Mouse (Mus musculus): ENCODE data around the gene Asb4. TPM values are rescaled to one million over a fixed set of nuclear protein-coding genes. Genes with fewer than 3 reads are reported as not detected.
A peak's percentile ranks its signal among the peaks of the same experiment; 100 is the strongest.

Asb4 gene
- total RNA-seq, 2 experiments from 2014 or later = 0.66 to 0.79 TPM

DNA sequence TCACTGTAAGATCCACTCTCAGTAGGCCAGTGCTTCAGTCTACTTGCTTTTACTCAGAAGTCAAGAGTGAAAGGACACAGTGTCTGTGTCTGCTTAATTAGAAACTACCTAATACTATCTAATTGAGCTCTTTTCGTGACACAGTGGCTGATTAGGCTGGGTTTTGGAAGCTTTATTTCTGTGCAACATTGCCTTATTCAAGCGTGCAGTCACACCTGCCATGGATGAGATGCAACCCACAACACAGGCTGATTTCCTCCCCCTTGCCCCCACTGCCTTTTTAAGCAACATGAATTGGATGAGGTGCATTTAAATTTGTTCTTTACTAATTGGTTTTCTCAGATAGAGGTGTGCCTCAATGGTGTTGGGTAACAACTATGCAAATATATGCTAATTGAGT, 50.7 kb downstream of the Asb4 start:
- intact Hi-C loops (cut with DNase I) = no loop called here
- no peak for DNase-seq (ENCODE audit: low spot score in 2 of 2)

DNA sequence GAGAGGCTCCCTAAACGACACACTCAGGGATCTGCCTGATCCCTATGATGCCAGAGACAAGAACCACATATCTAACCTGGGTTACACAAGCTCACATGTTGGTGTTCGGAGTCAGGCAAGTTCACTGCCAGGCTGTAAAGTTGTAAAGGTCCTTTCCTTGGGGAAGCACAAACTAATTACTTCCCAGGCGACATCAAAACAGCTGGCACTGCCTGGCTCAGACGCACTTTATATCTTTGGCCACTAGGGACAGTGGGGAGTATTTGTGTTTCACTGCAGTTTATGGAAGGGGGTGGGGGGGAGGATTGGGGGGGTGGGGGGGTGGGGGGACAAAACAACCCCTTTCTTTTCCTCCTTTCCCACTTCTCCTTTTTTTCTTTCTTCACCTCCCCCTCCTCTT, 54.6 kb downstream of the Asb4 start:
- intact Hi-C loops (cut with DNase I) = no loop called here
- DNase-seq (ENCODE audit: low spot score in 2 of 2) = peak in 1 of 2 experiments; percentile 17

DNA sequence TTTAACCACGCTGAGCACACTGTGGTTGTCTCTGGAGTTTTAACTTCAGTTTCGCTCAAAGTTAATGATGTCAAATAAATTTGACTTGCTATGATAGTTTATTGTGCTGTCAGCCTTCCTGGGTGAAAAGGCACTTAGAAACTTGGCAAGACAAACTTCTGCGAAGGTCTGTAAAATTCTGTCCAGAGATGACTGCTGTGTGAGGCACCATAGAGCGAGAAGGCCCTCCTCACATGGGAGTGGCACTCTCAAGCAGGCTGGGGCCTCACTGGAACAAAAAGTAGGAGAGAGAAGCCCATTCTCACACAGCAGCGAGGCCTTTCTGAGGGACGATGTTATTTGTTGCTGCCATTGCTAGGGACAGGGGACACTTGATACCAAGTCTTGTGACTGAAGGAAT, 58.0 kb downstream of the Asb4 start:
- intact Hi-C loops (cut with DNase I) = no loop called here

DNA sequence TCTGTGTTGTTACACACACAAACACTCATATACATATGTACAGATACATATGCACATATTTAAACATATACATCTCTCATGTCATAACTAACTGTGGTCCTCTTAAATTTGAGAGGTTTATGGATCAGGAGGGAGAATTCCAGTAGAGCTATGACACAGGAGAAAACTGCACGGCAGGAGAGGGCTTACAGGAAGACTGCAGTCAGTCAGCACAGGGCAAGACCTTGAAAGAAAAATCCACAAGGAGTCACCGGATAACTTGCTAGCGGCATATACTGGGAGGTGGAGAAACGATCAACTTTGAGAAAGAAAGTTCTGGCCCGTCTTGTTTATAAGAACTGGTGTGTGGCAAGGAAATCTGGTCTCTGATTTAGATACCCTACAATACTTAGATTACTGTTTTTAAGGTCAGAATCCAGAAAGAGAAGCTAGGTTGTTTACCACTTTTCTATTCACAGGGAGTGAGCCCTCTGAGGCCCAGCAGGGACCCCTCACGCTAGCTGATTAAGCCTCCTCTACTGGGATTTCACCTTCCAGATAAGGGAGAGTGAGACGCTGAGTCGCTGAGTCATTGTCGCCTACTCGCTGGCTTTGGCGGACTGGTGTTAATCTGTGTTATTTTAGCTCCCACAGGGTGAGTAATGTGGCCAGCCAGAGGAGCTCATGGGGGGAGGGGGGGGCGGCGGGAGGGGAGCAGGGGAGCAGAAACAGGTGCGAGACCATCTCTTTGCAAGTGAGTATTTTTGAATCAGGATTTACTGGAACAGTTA, 59.3 kb downstream of the Asb4 start:
- intact Hi-C loops (cut with DNase I) = no loop called here

More for the DNA sequence above, 58.0 kb downstream of the Asb4 start:
- no peak for DNase-seq (ENCODE audit: low spot score in 2 of 2)

DNA sequence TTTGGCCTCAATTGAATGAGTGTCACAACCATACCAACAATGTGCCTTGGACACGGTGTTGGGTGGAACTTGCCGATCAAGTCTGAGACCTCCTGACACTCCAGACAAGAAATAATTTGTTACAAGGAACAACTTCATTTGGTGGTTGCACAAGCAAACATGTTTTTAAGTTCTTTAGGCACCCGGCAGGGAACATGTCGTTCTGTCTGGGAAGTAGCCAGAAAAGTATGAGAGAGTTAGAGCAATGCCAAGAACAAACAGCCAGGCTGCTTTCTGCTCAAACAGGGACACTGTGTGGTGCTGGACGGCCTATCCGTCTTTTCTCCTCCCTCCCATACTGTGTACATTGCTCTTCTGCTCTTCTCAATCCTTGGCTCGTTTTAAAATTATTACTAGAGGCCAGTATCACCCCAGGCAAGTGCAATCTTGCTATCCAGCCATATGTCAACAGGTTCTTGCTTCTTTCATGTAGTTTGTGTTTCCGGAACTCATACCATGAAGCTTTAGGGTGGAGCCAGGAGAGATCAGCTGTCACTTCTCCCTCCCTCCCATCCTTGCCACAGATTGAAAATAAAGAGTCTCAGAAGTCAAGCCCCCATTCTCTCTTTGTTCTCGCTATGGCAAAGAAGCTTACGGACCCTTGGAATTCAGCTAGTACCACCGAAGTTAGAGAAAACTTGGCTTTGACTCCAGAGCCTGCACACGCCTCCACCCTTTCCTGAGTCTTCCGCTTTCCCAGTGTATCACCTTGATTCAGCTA, 60.1 kb downstream of the Asb4 start:
- intact Hi-C loops (cut with DNase I) = no loop called here
- peak; percentile 32 to 75 for DNase-seq (ENCODE audit: low spot score in 2 of 2)

More for the DNA sequence above, 59.3 kb downstream of the Asb4 start:
- DNase-seq (ENCODE audit: low spot score in 2 of 2) = peak; percentile 31 to 50

DNA sequence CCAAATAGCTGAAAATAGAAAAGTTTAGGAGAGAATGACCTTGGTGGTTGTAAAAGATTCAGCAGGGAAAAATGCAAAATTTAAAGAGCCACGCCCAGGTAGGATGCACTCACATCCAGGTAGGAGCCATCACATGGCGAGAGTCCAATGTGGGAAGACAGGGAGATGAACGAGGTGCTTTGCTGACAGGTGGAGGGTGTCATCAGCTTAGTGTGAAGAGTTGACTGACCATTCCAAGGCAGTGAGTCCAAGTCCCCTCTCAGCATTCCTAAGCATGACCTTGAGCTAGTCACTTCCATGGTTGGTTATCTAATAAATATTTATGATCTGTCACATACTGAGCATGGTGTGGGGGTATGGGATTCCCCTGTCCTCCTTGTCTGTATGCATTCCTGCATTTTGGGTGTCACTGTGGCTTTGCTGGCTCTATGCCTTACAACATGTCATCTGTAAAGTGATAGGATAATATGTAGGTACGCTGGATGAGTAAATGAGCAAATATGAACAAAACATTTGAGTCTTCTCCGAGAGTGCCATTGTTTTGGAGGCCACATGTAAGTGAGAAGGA, 61.2 kb downstream of the Asb4 start:
- DNase-seq (ENCODE audit: low spot score in 2 of 2) = no peak
- intact Hi-C loops (cut with DNase I) = no loop called here

DNA sequence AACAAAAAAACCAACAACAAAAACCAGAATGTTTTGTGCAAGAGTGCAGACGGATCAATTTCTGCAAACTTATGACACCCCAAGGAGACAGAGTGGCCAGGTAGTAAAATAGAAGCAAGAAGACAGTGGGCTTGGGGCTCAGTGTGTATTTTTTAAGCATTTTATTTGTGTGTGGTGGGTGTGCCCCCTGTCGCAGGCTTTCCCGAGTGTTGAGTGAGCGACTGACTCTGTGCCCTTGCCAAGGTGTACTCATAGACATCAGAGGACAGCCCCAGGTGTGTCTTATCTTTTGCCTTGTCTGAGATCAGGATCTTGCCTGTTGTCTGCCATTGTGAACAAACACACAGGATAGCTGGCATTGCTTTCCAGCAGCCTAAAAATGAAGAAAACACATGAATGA, 63.8 kb downstream of the Asb4 start:
- intact Hi-C loops (cut with DNase I) = no loop called here
- no peak for DNase-seq (ENCODE audit: low spot score in 2 of 2)

DNA sequence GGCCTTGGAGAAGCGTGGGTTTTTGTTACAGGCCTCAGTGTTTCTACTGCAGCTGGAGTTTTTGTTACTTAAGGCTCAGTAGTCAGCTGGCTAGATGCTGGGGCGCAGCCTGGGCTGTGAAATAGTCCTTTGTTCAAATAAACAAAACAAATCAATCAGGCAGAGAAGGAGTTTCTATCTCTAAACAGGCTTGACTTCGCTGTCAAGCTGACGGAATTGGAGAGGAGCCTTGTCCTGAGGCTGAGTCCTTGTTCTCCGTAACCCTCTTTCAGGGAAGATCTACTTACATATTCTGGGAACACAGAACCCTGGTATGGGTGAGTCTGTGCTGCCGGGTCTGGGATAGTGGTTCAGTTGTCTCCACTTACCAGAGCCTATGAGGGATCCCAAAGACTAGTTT, 64.4 kb downstream of the Asb4 start:
- intact Hi-C loops (cut with DNase I) = no loop called here
- DNase-seq (ENCODE audit: low spot score in 2 of 2) = no peak

DNA sequence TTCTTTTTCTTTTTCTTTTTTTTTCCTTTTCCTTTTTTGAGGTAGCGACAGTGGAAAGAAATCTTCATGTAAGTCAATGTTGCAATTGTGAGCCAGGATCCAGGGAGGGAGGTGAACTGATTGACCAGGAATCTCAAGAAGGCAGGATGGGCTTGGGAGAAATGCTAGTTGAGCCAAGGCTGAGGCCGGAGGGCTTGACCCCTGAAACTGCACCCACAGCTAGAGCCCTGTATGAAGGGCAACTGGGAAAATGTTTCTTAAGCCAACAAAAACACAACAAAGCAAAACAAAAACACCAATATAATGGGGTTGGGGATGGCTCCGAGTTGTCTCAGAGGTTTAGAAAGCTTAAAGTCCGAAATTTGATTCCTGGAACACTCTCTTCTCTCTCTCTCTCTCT, 65.2 kb downstream of the Asb4 start:
- no peak for DNase-seq (ENCODE audit: low spot score in 2 of 2)
- intact Hi-C loops (cut with DNase I) = no loop called here

DNA sequence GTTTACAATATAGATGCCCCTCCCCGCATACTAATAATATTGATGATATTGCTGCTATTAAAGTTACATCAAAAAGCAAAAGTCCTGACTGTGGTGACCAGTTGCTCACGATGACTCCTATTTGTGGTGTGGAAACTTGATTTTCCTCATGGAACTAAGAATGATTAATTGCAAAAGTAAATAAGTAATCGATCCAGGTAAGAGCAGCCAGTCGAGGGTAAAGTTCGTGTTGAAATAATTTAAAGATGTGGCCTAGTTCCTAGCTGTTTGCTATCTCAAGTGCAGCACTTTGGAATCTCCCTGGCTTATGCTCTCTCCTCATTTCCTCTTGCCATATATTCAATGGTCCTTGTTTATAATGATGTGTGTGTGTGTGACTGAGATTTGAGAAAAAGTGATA, 66.7 kb downstream of the Asb4 start:
- intact Hi-C loops (cut with DNase I) = no loop called here
- DNase-seq (ENCODE audit: low spot score in 2 of 2) = no peak

DNA sequence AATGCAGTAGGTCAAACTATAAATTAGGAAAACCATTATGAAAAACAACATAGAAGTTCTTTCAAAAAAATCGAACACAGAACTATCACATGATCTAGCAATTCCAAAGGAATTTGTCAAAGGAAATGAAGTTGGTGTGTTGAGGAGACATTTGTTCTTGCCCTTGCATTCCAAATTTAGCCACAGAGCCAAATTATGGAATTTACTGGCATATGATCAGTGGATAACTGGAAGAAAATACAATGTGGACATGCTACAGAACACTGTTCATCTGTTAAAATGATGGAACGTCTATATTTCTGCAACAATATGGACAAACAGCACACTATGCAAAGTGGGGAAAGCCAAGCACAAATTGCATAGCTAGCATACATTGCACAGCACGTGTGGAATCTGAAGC, 72.7 kb downstream of the Asb4 start:
- no peak for DNase-seq (ENCODE audit: low spot score in 2 of 2)
- intact Hi-C loops (cut with DNase I) = no loop called here

DNA sequence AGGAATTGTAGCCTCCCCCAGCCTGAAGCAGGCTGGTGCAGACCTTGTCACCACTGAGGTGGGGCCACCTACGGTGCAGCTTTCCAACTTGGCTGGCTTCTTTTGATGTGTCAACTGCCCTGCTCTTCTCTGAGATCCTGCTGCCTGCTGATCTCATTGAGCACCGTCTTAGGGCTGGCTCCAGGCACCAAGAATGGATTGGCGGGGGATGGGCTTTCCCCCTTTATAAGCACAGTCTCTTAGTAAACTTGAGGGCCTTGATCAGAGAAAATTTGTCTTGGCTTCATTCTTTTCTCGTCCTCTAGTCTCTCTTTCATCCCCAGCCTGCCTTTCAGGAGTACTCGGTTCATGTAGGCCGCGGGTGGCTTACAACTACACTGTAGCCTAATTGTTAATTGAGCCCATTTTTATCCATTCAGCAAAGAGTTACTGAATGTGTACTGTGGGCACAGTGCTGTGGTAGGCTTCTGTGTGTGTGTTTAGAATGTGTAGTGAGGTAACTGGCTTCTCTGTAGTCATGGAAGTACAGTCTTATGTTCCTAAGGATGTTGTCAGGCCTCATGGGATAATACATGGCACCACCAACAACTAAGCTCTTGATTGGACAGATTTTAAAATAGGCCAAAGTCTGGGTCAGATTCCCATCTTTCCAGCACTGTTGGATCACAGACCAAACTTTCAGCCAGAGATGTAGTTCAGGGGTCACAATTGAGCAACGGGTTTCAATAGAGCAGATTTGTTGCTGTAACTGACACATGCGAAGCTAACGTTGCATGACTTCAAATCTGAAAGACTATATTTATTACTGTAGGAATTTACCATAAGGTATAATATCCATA, 87.5 kb downstream of the Asb4 start:
- intact Hi-C loops (cut with DNase I) = no loop called here
- peak in 1 of 2 experiments; percentile 22 for DNase-seq (ENCODE audit: low spot score in 2 of 2)

DNA sequence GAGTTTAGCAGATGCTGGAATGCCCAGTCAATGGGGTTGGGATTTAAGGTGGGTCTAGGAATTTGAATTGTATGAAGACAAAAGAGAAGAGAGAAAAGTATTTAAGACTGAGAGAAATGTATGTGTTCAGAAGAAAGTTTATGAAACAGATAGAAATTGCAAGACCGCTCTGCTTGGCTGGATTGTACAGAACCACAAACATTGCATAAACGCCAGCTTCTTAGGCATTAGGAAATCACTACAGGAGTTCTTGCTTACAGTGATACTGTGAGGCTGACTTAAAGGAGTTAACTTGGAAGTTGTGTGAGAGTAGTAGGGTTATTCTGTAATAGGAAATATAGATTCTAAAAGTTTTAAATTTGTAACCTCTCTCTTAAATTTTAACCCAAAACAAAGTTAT, 89.5 kb downstream of the Asb4 start:
- intact Hi-C loops (cut with DNase I) = no loop called here
- DNase-seq (ENCODE audit: low spot score in 2 of 2) = no peak

DNA sequence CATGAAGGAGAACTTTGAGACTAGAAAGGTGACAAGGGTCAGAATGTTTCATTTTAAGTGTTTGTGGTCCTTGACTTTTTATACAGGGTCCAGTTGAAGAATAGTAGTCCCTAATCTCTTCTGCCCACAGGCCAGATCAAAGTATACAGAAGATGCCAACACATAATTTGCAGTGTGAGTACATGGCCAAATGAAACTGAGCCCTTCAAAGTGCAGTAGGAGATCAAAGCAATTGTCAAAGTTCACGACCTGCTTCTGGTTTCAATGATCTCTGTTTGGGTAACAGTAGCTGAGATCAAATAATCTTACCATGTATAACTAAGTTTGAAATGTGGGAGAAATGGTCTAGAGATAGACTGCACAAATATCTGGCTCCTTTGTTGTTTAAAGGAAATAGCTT, 90.8 kb downstream of the Asb4 start:
- no peak for DNase-seq (ENCODE audit: low spot score in 2 of 2)
- intact Hi-C loops (cut with DNase I) = no loop called here

DNA sequence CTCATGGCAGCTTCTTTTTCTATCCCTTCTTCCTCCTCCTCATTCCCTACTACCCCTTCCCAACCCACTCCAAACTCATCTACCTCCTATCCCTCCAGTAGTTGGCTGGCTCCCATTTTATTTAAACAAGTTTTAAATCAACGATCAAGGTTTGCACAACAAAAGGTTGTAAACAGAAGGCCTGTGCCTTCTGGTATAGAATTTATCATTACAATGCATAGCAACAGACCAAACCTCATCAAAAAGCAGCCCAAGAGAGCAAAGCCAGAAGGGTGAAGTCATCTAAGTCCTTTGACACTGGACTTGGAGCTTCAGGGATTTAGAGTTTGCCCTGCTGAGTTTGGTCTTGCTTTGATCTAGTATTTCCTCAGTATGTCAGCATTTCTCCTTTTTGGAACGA, 97.9 kb downstream of the Asb4 start:
- DNase-seq (ENCODE audit: low spot score in 2 of 2) = no peak
- intact Hi-C loops (cut with DNase I) = no loop called here

DNA sequence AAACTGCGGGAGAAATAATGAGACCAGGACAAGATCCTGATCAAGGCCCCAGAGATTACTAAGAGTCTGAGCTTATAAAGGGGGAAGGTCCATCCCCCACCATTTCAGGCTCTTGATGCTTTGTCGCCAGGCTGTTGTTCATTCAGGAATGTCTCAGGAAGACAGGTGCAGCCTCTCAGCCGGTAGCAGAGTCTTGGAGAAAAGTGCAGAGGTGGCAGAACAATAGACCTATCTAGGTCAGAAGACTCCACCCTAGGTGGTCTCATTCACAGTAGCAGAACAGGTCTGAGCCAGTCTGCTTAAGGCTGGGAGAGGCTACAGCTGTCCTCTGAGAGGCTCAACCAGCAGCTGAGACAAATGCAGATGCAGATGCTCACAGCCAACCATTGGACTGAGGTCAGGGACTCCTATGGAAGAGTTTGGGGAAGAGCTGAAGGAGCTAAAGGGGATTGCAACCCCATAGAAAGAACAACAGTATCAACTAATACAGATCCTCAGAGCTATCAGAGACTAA, 99.1 kb downstream of the Asb4 start:
- intact Hi-C loops (cut with DNase I) = no loop called here
- no peak for DNase-seq (ENCODE audit: low spot score in 2 of 2)

Data from left cerebral cortex, postnatal 14 days (tissue).